Mouse (Mus musculus) layer of hippocampus, postnatal 14 days (tissue): ENCODE data around the gene Thumpd3. TPM values are rescaled to one million over a fixed set of nuclear protein-coding genes. Genes with fewer than 3 reads are reported as not detected.
A peak's percentile ranks its signal among the peaks of the same experiment; 100 is the strongest.

Experiments
- DNase-seq, 2 experiments: peaks; one replicate each; pipeline ENCODE4 v3.0.0; 2021 to 2022; ENCODE audit warnings: low spot score in 2 of 2, mixed read lengths in 1 of 2
- total RNA-seq, 2 experiments: library from RNA; stranded (reverse); gene quantifications; 2 replicates each; pipeline ENCODE4 v1.2.3; 2021

Gene Thumpd3
- total RNA-seq, 2 experiments from 2014 or later: 31.5 to 33.1 TPM

- no peak for DNase-seq
Measured at GRCm38 (mm10) chr6:113077569-113078030, 31.6 kb downstream of the Thumpd3 start.

GRCm38 (mm10) chr6:113078031-113078721, 32.2 kb downstream of the Thumpd3 start:
- DNase-seq: peak; percentile 45 to 49

GRCm38 (mm10) chr6:113079492-113079891, 33.5 kb downstream of the Thumpd3 start:
- DNase-seq: peak in 1 of 2 experiments; percentile 46

GRCm38 (mm10) chr6:113082229-113082628, 36.2 kb downstream of the Thumpd3 start:
- peak in 1 of 2 experiments; percentile 35 for DNase-seq

- no peak for DNase-seq
Measured at GRCm38 (mm10) chr6:113084590-113084989, 38.6 kb downstream of the Thumpd3 start.

- DNase-seq: no peak
Measured at GRCm38 (mm10) chr6:113093206-113093605, 47.2 kb downstream of the Thumpd3 start.

- no peak for DNase-seq
Measured at GRCm38 (mm10) chr6:113095547-113095946, 49.5 kb downstream of the Thumpd3 start.

GRCm38 (mm10) chr6:113097662-113098061, 51.6 kb downstream of the Thumpd3 start:
- DNase-seq: no peak

GRCm38 (mm10) chr6:113099640-113100289, 53.7 kb downstream of the Thumpd3 start:
- DNase-seq: peak; percentile 82 to 95

- DNase-seq: no peak
Measured at GRCm38 (mm10) chr6:113102541-113102940, 56.5 kb downstream of the Thumpd3 start.

GRCm38 (mm10) chr6:113103765-113104164, 57.7 kb downstream of the Thumpd3 start:
- DNase-seq: no peak

GRCm38 (mm10) chr6:113109378-113109777, 63.4 kb downstream of the Thumpd3 start:
- DNase-seq: no peak

GRCm38 (mm10) chr6:113109956-113110355, 63.9 kb downstream of the Thumpd3 start:
- DNase-seq: no peak

Other genes starting within 250 kb of the Thumpd3 start
- 100 to 1,000 TPM; 254 to 257 TPM for gene Srgap3, start 99.0 kb upstream of the Thumpd3 start, total RNA-seq
- gene Setd5, start 31.1 kb downstream of the Thumpd3 start, total RNA-seq: 100 to 1,000 TPM; 116 to 125 TPM
- 10 to 100 TPM; 86.6 to 91.8 TPM for gene Lhfpl4, start 149.2 kb downstream of the Thumpd3 start, total RNA-seq
- gene Mtmr14, start 191.6 kb downstream of the Thumpd3 start, total RNA-seq: 10 to 100 TPM; 17.6 to 19.0 TPM
- 10 to 100 TPM; 14.3 to 21.8 TPM for gene Cpne9, start 236.1 kb downstream of the Thumpd3 start, total RNA-seq